14 mouse cellular contexts compared by ENCODE assay signal in genomic region chr5:71970140-71970800, GRCm38 (mm10).
DNase-seq lines count a peak whose midpoint lies in the region; TF ChIP-seq lines count a peak whose summit lies in the region.
"Had no signal": no experiment of that assay in that cellular context is flagged by ENCODE, and none has a peak within 500 bp of the region (broad histone marks: within the 10 kb centered on the region; RNA-seq: fewer than 3 reads in every experiment).

No protein-coding gene starts in this region.

- H3K4me3 ChIP-seq in thymus, adult 2 months (ENCODE audit: control insufficient read depth, insufficient read depth, low read length) = no peak overlapping the region
- H3K4me3 ChIP-seq: embryonic facial prominence, embryonic 12.5 days; gastrocnemius, adult 2 months; heart, embryonic 15.5 days; megakaryocyte, embryonic 14.5 days had no signal

- WGBS in thymus, adult 2 months = 83% methylated on average over 8 of the region's 8 CpGs

- no peak for TF ChIP-seq CTCF in thymus, adult 2 months (IDR thresholded peaks at IDR 0.05; ENCODE audit: borderline replicate concordance, control insufficient read depth, extremely low read depth, insufficient read depth, low read length, poor library complexity)

- peak; percentile 65 to 69 for DNase-seq in frontal cortex, adult 2 months (ENCODE audit: extremely low spot score in 1 of 2, low spot score in 1 of 2)
- DNase-seq in frontal cortex, postnatal 14 days (ENCODE audit: low spot score in 2 of 2) = no peak
- DNase-seq in right cerebral cortex, adult 2 months (ENCODE audit: low spot score in 2 of 2) = peak; percentile 31 to 56
- DNase-seq in right cerebral cortex, postnatal 25 days = no peak
- peak; percentile 39 to 56 for DNase-seq in layer of hippocampus, adult 8-10 months (ENCODE audit: low spot score in 2 of 2)
- DNase-seq in thymus, adult 2 months = no peak
- no peak for DNase-seq in urinary bladder, postnatal 36 days (ENCODE audit: low spot score in 2 of 2)
- no peak for DNase-seq in cerebellum, postnatal 25 days
- DNase-seq: gastrocnemius, adult 2 months; kidney, adult 18-20 months; lung, adult 18-20 months had no signal

- no peaks in the 10 kb centered on the region for H3K27me3 ChIP-seq in thymus, adult 2 months (ENCODE audit: control insufficient read depth, insufficient read depth, low read length)
- H3K27me3 ChIP-seq: embryonic facial prominence, embryonic 12.5 days; heart, embryonic 15.5 days; megakaryocyte, embryonic 14.5 days had no signal

- no peak for TF ChIP-seq POLR2A in thymus, adult 2 months (IDR thresholded peaks at IDR 0.05; ENCODE audit: control insufficient read depth, extremely low read depth, insufficient read depth, low read length, poor library complexity)

- H3K27ac ChIP-seq in thymus, adult 2 months (ENCODE audit: control insufficient read depth, insufficient read depth, low read length) = no peak overlapping the region
- H3K27ac ChIP-seq: embryonic facial prominence, embryonic 12.5 days; gastrocnemius, adult 2 months; heart, embryonic 15.5 days had no signal

- no peaks in the 10 kb centered on the region for H3K36me3 ChIP-seq in thymus, adult 2 months (ENCODE audit: control insufficient read depth, insufficient read depth, low read length)
- H3K36me3 ChIP-seq: embryonic facial prominence, embryonic 12.5 days; heart, embryonic 15.5 days had no signal

- H3K4me1 ChIP-seq in thymus, adult 2 months (replicated peaks; ENCODE audit: control insufficient read depth, insufficient read depth, low read length) = no peaks in the 10 kb centered on the region
- H3K4me1 ChIP-seq: embryonic facial prominence, embryonic 12.5 days; heart, embryonic 15.5 days; megakaryocyte, embryonic 14.5 days had no signal

Comparison
In these comparisons a context has a peak if more than half of its experiments do, and no peak if none do; other contexts are left out.
1. DNase-seq: peak in frontal cortex, adult 2 months (2 of 2), right cerebral cortex, adult 2 months (2 of 2) and layer of hippocampus, adult 8-10 months (2 of 2); none in frontal cortex, postnatal 14 days (0 of 2), right cerebral cortex, postnatal 25 days (single experiment), thymus, adult 2 months (single experiment), urinary bladder, postnatal 36 days (0 of 2) and cerebellum, postnatal 25 days (0 of 2).